Mouse (Mus musculus): ENCODE data around the gene Idh3b. TPM values are rescaled to one million over a fixed set of nuclear protein-coding genes. Genes with fewer than 3 reads are reported as not detected.
A peak's percentile ranks its signal among the peaks of the same experiment; 100 is the strongest.

Gene Idh3b
- polyA plus RNA-seq, 1 experiment from 2014 or later = 171 TPM

GRCm38 (mm10) chr2:130261914-130262313, 22.4 kb downstream of the Idh3b start:
- H3K36me3 ChIP-seq = no peaks in the 10 kb centered on the region
- H3K4me1 ChIP-seq = no peaks in the 10 kb centered on the region
- H3K27ac ChIP-seq = no peak overlapping the region
- no peak overlapping the region for H3K9ac ChIP-seq
- no peaks in the 10 kb centered on the region for H3K9me3 ChIP-seq
- H3K4me3 ChIP-seq (replicated peaks) = no peak overlapping the region
- WGBS = 68% methylated on average over 2 of the region's 2 CpGs
- H3K27me3 ChIP-seq (replicated peaks) = no peaks in the 10 kb centered on the region
- ATAC-seq (ENCODE audit: insufficient read depth, low FRiP score, low read depth) = no peak
- H3K4me2 ChIP-seq = no peak overlapping the region

- no peak overlapping the region for H3K9ac ChIP-seq
- no peak overlapping the region for H3K4me3 ChIP-seq (replicated peaks)
- no peaks in the 10 kb centered on the region for H3K36me3 ChIP-seq
- H3K9me3 ChIP-seq = no peaks in the 10 kb centered on the region
- 70% methylated on average over 4 of the region's 4 CpGs for WGBS
- no peaks in the 10 kb centered on the region for H3K27me3 ChIP-seq (replicated peaks)
- no peak overlapping the region for H3K4me2 ChIP-seq
- ATAC-seq (ENCODE audit: insufficient read depth, low FRiP score, low read depth) = no peak
- H3K4me1 ChIP-seq = no peaks in the 10 kb centered on the region
- H3K27ac ChIP-seq = no peak overlapping the region
Observed at GRCm38 (mm10) chr2:130260822-130261221, 23.5 kb downstream of the Idh3b start.

- 80% methylated on average over 4 of the region's 4 CpGs for WGBS
- Histone ChIP-seq H3K4me2 (no peak overlapping the region), H3K4me1 (no peaks in the 10 kb centered on the region), H3K9ac (no peak overlapping the region), H3K9me3 (no peaks in the 10 kb centered on the region), H3K4me3 (replicated peaks) (no peak overlapping the region), H3K36me3 (no peaks in the 10 kb centered on the region), H3K27me3 (replicated peaks) (no peaks in the 10 kb centered on the region), H3K27ac (no peak overlapping the region)
- ATAC-seq (ENCODE audit: insufficient read depth, low FRiP score, low read depth) = no peak
Observed at GRCm38 (mm10) chr2:130256762-130257161, 27.6 kb downstream of the Idh3b start.

DNA sequence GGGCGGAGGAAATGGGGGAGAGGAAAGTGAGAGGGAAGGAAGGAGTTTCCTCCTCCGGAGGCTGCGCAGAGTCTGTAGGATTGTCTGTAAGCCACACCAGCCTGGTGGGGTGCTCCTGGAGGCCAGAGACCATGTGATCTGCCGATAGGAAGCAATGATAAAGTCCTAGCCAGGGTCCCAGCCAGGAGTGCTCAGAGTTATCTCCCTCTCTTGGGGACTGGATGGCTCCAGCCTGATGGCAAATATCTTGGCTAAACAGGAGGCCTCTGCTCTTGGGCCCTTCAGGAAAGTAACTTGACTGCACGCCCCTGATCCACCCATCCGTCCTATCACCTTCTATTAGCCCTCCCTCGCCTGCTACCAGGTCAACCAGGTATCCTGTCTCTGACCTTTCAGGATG, 36.1 kb downstream of the Idh3b start:
- 70% methylated on average over 7 of the region's 7 CpGs for WGBS
- Histone ChIP-seq H3K4me3 (replicated peaks) (no peak overlapping the region), H3K9ac (no peak overlapping the region), H3K27ac (no peak overlapping the region), H3K4me2 (no peak overlapping the region), H3K4me1 (no peaks in the 10 kb centered on the region), H3K36me3 (no peaks in the 10 kb centered on the region), H3K9me3 (no peaks in the 10 kb centered on the region), H3K27me3 (replicated peaks) (no peaks in the 10 kb centered on the region)
- ATAC-seq (ENCODE audit: insufficient read depth, low FRiP score, low read depth) = peak; percentile 53; the same call in 1 of the 2 replicates

GRCm38 (mm10) chr2:130246912-130247311, 37.4 kb downstream of the Idh3b start:
- Histone ChIP-seq H3K36me3 (no peaks in the 10 kb centered on the region), H3K9me3 (no peaks in the 10 kb centered on the region), H3K4me1 (no peaks in the 10 kb centered on the region), H3K4me3 (replicated peaks) (no peak overlapping the region), H3K4me2 (no peak overlapping the region), H3K27me3 (replicated peaks) (no peaks in the 10 kb centered on the region), H3K27ac (no peak overlapping the region), H3K9ac (no peak overlapping the region)
- 54% methylated on average over 9 of the region's 9 CpGs for WGBS
- no peak for ATAC-seq (ENCODE audit: insufficient read depth, low FRiP score, low read depth)

Other genes starting within 250 kb of the Idh3b start
- gene Tgm6, start 172.1 kb downstream of the Idh3b start, polyA plus RNA-seq (2015; fragmentation: Nextera tagmentation; extraction: Ambion mirVana) = not detected in 2 replicates
- 518 and 527 TPM in 2 replicates for gene Snrpb, start 105.1 kb downstream of the Idh3b start, polyA plus RNA-seq (2015; fragmentation: Nextera tagmentation; extraction: Ambion mirVana)
- gene Tmc2, start 89.4 kb downstream of the Idh3b start, polyA plus RNA-seq (2015; fragmentation: Nextera tagmentation; extraction: Ambion mirVana) = 0.04 TPM in 1 of 2 replicates, not detected in the other
- gene Nop56, start 10.1 kb downstream of the Idh3b start, polyA plus RNA-seq (2015; fragmentation: Nextera tagmentation; extraction: Ambion mirVana) = 260 and 287 TPM in 2 replicates
- gene Ebf4, start 10.6 kb upstream of the Idh3b start, polyA plus RNA-seq (2015; fragmentation: Nextera tagmentation; extraction: Ambion mirVana) = 2.8 and 3.1 TPM in 2 replicates
- gene Cpxm1, start 113.0 kb upstream of the Idh3b start, polyA plus RNA-seq (2015; fragmentation: Nextera tagmentation; extraction: Ambion mirVana) = 46.4 and 47.5 TPM in 2 replicates
- gene Gm28372, start 120.7 kb upstream of the Idh3b start, polyA plus RNA-seq (2015; fragmentation: Nextera tagmentation; extraction: Ambion mirVana) = 0.14 TPM in 1 of 2 replicates, not detected in the other
- not detected in 2 replicates for gene 1700020A23Rik, start 120.7 kb upstream of the Idh3b start, polyA plus RNA-seq (2015; fragmentation: Nextera tagmentation; extraction: Ambion mirVana)
- 0.10 TPM in 1 of 2 replicates, not detected in the other for gene Tmem239, start 121.9 kb upstream of the Idh3b start, polyA plus RNA-seq (2015; fragmentation: Nextera tagmentation; extraction: Ambion mirVana)
- 78.8 and 88.6 TPM in 2 replicates for gene Vps16, start 139.8 kb upstream of the Idh3b start, polyA plus RNA-seq (2015; fragmentation: Nextera tagmentation; extraction: Ambion mirVana)
- gene Pced1a, start 140.2 kb upstream of the Idh3b start, polyA plus RNA-seq (2015; fragmentation: Nextera tagmentation; extraction: Ambion mirVana) = 11.1 and 14.0 TPM in 2 replicates
- 85.2 and 88.2 TPM in 2 replicates for gene Ptpra, start 165.7 kb upstream of the Idh3b start, polyA plus RNA-seq (2015; fragmentation: Nextera tagmentation; extraction: Ambion mirVana)

Data from stomach, embryonic 15.5 days (tissue).